Mouse (Mus musculus): ENCODE results near the gene Vapb. TPM values are rescaled to one million over a fixed set of nuclear protein-coding genes. Genes with fewer than 3 reads are reported as not detected.

The Vapb gene
- polyA plus RNA-seq, 1 experiment from 2014 or later: 10.6 TPM

DNA sequence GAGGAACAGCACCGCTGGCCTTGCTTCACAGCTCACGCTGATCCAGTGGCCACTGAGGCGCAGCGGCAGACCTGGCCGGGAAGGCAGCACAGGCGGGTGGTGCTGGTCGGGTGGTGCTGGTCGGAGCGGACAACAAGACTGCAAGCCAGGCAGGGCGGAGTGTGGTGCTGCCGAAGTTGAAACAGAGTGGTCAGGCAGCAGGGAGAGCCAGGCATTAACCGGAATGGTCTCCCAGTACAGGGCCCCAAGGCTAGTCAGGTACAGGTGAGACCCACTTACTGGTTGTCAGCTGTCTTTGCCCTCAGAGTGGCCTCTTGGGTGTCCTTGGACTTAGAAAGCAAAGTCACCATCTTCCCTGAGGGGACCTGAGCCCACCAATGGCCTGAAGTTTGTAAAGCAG is 56.7 kb downstream of the Vapb start:
- no peak for ATAC-seq (ENCODE audit: insufficient number of reproducible peaks, insufficient read depth, low FRiP score, low read depth)
- Histone ChIP-seq H3K9ac (ENCODE audit: low read length) (no peak overlapping the region), H3K27me3 (ENCODE audit: control insufficient read depth, insufficient read depth, low read length) (no peaks in the 10 kb centered on the region), H3K9me3 (ENCODE audit: control insufficient read depth, low read length) (no peaks in the 10 kb centered on the region), H3K4me2 (ENCODE audit: low read length) (no peak overlapping the region), H3K4me3 (ENCODE audit: control insufficient read depth in 1 of 2, insufficient read depth in 1 of 2, low read depth in 1 of 2, low read length in 2 of 2) (no peak overlapping the region), H3K36me3 (ENCODE audit: control insufficient read depth, insufficient read depth, low read length) (no peaks in the 10 kb centered on the region), H3K4me1 (ENCODE audit: control insufficient read depth in 2 of 2, insufficient read depth in 2 of 2, low read length in 2 of 2) (peaks cover 14% of the 10 kb centered on the region in 2 experiments), H3K27ac (replicated peaks in 1 of 2; ENCODE audit: control insufficient read depth in 1 of 2, insufficient read depth in 1 of 2, low read depth in 2 of 2, low read length in 2 of 2) (no peak overlapping the region)
- WGBS: 89% methylated on average over 12 of the region's 12 CpGs

DNA sequence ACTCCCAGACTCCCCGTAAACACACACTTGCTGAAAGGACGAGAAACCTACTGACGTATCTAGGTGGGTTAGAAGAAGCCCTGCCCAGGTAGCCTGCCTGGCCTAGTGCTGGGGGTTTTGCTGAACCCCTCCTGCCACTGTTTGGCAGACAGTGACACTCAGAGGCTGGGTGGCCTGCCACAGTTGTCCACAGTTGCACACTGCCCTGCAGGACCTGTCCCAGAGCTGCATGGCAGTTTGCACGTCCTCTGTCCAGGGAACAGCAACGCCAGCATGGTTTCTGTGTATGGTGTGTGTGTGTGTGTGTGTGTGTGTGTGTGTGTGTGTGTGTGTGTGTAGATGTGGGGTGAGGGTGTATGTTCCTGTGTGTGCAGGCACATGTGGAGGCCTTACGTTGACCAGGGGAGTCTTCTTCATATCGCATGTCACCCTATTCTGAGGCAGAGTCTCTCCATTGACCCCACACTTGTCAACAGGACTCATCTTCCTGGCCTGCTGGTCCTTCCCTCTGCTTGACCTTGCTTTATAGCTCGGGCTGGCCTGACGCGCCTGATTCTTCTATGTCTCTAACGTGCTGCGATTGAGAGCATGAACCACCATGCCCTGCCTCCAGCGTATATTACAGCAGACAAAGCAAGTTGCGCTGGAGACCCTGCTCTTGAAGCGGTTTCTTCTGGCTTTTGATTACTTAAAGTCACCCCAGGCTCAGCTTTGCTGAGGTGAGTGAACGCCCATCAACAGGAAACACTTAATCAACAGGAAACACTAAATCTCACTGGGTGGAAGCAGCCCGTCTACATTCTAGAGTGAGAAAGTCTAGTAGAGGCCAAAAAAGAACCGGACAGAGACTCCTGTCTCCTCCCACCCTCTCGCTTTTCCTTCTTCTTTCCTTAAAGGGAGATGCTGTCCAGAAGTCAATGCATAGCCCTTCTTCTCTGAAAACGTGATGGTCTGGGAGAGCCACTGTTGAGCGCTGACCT is 57.5 kb downstream of the Vapb start:
- no peaks in the 10 kb centered on the region for H3K36me3 ChIP-seq (ENCODE audit: control insufficient read depth, insufficient read depth, low read length)
- ATAC-seq (ENCODE audit: insufficient number of reproducible peaks, insufficient read depth, low FRiP score, low read depth): no peak
- H3K27me3 ChIP-seq (ENCODE audit: control insufficient read depth, insufficient read depth, low read length): no peaks in the 10 kb centered on the region
- H3K4me1 ChIP-seq (ENCODE audit: control insufficient read depth in 2 of 2, insufficient read depth in 2 of 2, low read length in 2 of 2): peaks cover 9 to 11% of the 10 kb centered on the region in 2 experiments
- H3K9me3 ChIP-seq (ENCODE audit: control insufficient read depth, low read length): no peaks in the 10 kb centered on the region
- no peak overlapping the region for H3K9ac ChIP-seq (ENCODE audit: low read length)
- H3K4me3 ChIP-seq (ENCODE audit: control insufficient read depth in 1 of 2, insufficient read depth in 1 of 2, low read depth in 1 of 2, low read length in 2 of 2): no peak overlapping the region
- H3K27ac ChIP-seq (replicated peaks in 1 of 2; ENCODE audit: control insufficient read depth in 1 of 2, insufficient read depth in 1 of 2, low read depth in 2 of 2, low read length in 2 of 2): no peak overlapping the region
- WGBS: 64% methylated on average over 21 of the region's 21 CpGs
- H3K4me2 ChIP-seq (ENCODE audit: low read length): no peak overlapping the region

DNA sequence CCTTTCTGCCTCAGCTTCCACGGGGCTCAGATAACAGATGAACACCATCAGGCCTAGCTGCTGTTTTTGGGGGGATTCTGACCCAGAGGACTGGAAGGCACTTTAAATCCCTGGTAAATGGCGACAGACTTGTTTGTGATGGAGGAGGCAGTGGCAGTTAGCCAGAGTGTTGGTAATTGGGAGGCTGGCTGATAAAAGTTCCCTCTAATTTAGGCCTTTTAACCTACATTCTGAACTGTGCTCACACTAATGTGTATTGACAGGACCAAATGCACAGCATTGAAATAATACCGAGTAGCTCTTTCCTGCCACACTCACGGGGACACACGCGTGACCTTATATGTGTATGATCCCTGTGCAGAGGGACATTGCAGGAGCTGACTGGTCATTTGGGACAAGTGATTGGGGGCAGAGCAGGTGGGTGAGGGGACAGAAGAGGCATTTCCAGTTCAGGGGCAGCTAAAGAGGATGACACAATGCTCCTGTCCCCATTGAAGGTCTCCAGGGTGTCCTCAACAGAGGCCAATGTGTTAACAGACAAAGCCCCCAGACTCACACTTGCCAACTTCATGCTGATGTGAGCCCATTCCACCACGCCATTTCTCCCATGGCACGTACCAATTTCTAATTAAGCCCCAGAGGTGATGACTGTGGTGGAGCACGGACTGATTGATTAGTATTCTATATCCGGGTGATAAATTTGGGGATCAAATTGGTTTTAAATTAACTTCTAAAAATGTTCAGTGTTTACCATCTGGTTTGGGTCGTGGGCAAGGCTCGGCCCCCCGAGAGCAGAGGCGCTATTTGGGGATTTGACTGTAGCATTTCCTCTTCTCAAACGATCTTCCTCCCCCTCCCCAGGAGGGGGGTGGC is 58.7 kb downstream of the Vapb start:
- 76% methylated on average over 15 of the region's 15 CpGs for WGBS

DNA sequence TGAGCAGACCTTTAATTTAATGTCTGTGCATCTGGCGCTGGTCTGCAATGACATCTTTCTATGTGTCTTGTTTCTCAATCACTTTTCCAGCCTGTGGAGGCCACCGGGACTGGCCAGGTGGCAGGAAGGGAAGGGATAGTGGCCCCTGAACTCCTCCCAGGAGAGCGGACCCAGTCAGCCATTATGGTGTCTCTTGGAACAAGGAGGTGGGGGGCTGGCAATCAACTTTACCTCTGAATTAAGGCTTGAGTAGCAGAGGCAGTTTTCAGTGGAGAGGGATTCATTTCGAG is 59.3 kb downstream of the Vapb start:
- no peak overlapping the region for H3K4me2 ChIP-seq (ENCODE audit: low read length)
- WGBS: 79% methylated on average over 4 of the region's 4 CpGs

More for the DNA sequence above, 58.7 kb downstream of the Vapb start:
- Histone ChIP-seq H3K4me2 (ENCODE audit: low read length) (no peak overlapping the region), H3K27me3 (ENCODE audit: control insufficient read depth, insufficient read depth, low read length) (no peaks in the 10 kb centered on the region), H3K4me3 (ENCODE audit: control insufficient read depth in 1 of 2, insufficient read depth in 1 of 2, low read depth in 1 of 2, low read length in 2 of 2) (no peak overlapping the region), H3K9ac (ENCODE audit: low read length) (no peak overlapping the region), H3K9me3 (ENCODE audit: control insufficient read depth, low read length) (no peaks in the 10 kb centered on the region), H3K4me1 (ENCODE audit: control insufficient read depth in 2 of 2, insufficient read depth in 2 of 2, low read length in 2 of 2) (peaks cover 0 to under 1% of the 10 kb centered on the region in 2 experiments; a peak in 2 of 4 replicates), H3K27ac (replicated peaks in 1 of 2; ENCODE audit: control insufficient read depth in 1 of 2, insufficient read depth in 1 of 2, low read depth in 2 of 2, low read length in 2 of 2) (no peak overlapping the region), H3K36me3 (ENCODE audit: control insufficient read depth, insufficient read depth, low read length) (no peaks in the 10 kb centered on the region)
- ATAC-seq (ENCODE audit: insufficient number of reproducible peaks, insufficient read depth, low FRiP score, low read depth): no peak

DNA sequence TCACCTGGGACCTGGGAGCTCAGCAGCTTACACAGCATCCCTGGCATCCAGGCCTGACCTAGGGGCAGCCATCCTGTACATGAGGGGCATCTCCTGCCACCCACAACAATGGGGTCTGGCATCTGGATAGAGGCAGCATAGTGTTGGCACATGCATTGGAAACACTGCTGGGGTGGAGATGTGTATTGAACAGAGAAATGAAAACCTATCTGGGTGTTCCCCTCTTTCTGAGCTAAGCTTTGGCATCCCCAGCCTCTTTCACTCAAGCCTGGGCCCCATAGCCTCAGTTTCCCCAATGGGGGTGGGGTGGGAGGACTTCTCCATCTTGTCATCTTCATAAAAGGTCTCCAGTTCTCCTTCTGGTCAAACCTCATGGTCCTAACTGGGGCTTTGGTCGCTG is 62.2 kb downstream of the Vapb start:
- no peak overlapping the region for H3K4me3 ChIP-seq (ENCODE audit: control insufficient read depth in 1 of 2, insufficient read depth in 1 of 2, low read depth in 1 of 2, low read length in 2 of 2)
- no peaks in the 10 kb centered on the region for H3K27me3 ChIP-seq (ENCODE audit: control insufficient read depth, insufficient read depth, low read length)
- H3K36me3 ChIP-seq (ENCODE audit: control insufficient read depth, insufficient read depth, low read length): no peaks in the 10 kb centered on the region
- no peak overlapping the region for H3K9ac ChIP-seq (ENCODE audit: low read length)
- no peak overlapping the region for H3K4me2 ChIP-seq (ENCODE audit: low read length)
- 81% methylated on average over 1 of the region's 1 CpGs for WGBS
- H3K9me3 ChIP-seq (ENCODE audit: control insufficient read depth, low read length): no peaks in the 10 kb centered on the region
- ATAC-seq (ENCODE audit: insufficient number of reproducible peaks, insufficient read depth, low FRiP score, low read depth): no peak
- H3K4me1 ChIP-seq (ENCODE audit: control insufficient read depth in 2 of 2, insufficient read depth in 2 of 2, low read length in 2 of 2): no peaks in the 10 kb centered on the region; a peak in 2 of 4 replicates
- H3K27ac ChIP-seq (replicated peaks in 1 of 2; ENCODE audit: control insufficient read depth in 1 of 2, insufficient read depth in 1 of 2, low read depth in 2 of 2, low read length in 2 of 2): no peak overlapping the region

More for the DNA sequence above, 59.3 kb downstream of the Vapb start:
- no peaks in the 10 kb centered on the region for H3K27me3 ChIP-seq (ENCODE audit: control insufficient read depth, insufficient read depth, low read length)
- no peaks in the 10 kb centered on the region for H3K9me3 ChIP-seq (ENCODE audit: control insufficient read depth, low read length)
- no peak overlapping the region for H3K27ac ChIP-seq (replicated peaks in 1 of 2; ENCODE audit: control insufficient read depth in 1 of 2, insufficient read depth in 1 of 2, low read depth in 2 of 2, low read length in 2 of 2)
- no peaks in the 10 kb centered on the region for H3K36me3 ChIP-seq (ENCODE audit: control insufficient read depth, insufficient read depth, low read length)
- ATAC-seq (ENCODE audit: insufficient number of reproducible peaks, insufficient read depth, low FRiP score, low read depth): no peak
- H3K4me3 ChIP-seq (ENCODE audit: control insufficient read depth in 1 of 2, insufficient read depth in 1 of 2, low read depth in 1 of 2, low read length in 2 of 2): no peak overlapping the region
- no peaks in the 10 kb centered on the region; a peak in 2 of 4 replicates for H3K4me1 ChIP-seq (ENCODE audit: control insufficient read depth in 2 of 2, insufficient read depth in 2 of 2, low read length in 2 of 2)
- no peak overlapping the region for H3K9ac ChIP-seq (ENCODE audit: low read length)

DNA sequence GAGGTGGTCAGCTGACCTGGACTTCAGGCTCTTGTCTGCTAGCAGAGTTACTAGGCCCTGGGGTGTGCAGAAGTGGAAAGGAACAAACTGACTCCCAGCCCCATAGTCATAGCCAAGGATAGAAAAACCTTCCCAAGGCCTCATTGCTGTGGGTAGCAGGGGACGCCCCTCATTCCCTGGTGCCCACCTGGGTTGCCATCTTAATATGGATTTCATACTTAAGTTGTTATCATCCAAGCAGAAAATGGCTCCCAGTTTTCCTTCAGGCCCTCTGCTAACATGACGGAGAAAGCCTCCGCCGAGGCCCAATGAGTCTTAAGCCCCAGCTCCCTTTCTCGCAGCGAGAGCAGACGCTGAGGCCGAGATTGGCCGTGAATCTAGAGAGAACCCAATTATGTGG is 63.3 kb downstream of the Vapb start:
- H3K36me3 ChIP-seq (ENCODE audit: control insufficient read depth, insufficient read depth, low read length): no peaks in the 10 kb centered on the region
- 89% methylated on average over 9 of the region's 9 CpGs for WGBS
- H3K4me3 ChIP-seq (ENCODE audit: control insufficient read depth in 1 of 2, insufficient read depth in 1 of 2, low read depth in 1 of 2, low read length in 2 of 2): no peak overlapping the region
- H3K27ac ChIP-seq (replicated peaks in 1 of 2; ENCODE audit: control insufficient read depth in 1 of 2, insufficient read depth in 1 of 2, low read depth in 2 of 2, low read length in 2 of 2): no peak overlapping the region
- H3K27me3 ChIP-seq (ENCODE audit: control insufficient read depth, insufficient read depth, low read length): no peaks in the 10 kb centered on the region
- ATAC-seq (ENCODE audit: insufficient number of reproducible peaks, insufficient read depth, low FRiP score, low read depth): no peak
- H3K4me1 ChIP-seq (ENCODE audit: control insufficient read depth in 2 of 2, insufficient read depth in 2 of 2, low read length in 2 of 2): no peaks in the 10 kb centered on the region
- no peak overlapping the region for H3K4me2 ChIP-seq (ENCODE audit: low read length)
- no peaks in the 10 kb centered on the region for H3K9me3 ChIP-seq (ENCODE audit: control insufficient read depth, low read length)
- H3K9ac ChIP-seq (ENCODE audit: low read length): no peak overlapping the region

DNA sequence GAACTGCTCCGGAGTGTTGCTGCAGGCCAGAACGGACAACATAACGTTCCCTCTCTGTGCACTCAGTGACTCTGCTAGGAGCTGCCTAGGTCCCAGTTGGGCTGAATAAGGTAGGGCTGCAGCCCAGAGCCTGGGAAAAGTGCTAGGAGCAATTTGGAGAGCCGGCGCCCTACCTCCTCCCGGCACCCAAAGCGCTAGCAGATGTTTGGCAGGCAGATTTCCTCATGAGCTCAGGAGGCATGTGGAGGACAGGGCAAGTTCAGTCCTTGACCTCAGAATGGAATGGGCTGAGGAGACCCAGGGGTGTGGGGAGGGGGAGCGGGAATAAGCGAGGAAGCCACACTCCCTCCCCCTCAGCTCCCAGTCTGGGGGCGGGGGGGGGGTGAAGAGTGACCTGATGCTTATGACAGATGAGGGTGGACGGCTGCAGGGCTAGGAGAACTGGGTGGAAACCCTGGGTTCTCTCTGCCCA is 64.1 kb downstream of the Vapb start:
- H3K27ac ChIP-seq (replicated peaks in 1 of 2; ENCODE audit: control insufficient read depth in 1 of 2, insufficient read depth in 1 of 2, low read depth in 2 of 2, low read length in 2 of 2): no peak overlapping the region
- no peaks in the 10 kb centered on the region for H3K9me3 ChIP-seq (ENCODE audit: control insufficient read depth, low read length)
- H3K4me3 ChIP-seq (ENCODE audit: control insufficient read depth in 1 of 2, insufficient read depth in 1 of 2, low read depth in 1 of 2, low read length in 2 of 2): no peak overlapping the region
- H3K36me3 ChIP-seq (ENCODE audit: control insufficient read depth, insufficient read depth, low read length): no peaks in the 10 kb centered on the region
- peak; percentile 23; the same call in 1 of the 2 replicates for ATAC-seq (ENCODE audit: insufficient number of reproducible peaks, insufficient read depth, low FRiP score, low read depth)
- 36% methylated on average over 11 of the region's 11 CpGs for WGBS
- peaks cover 0 to 1% of the 10 kb centered on the region in 2 experiments; a peak in 2 of 4 replicates for H3K4me1 ChIP-seq (ENCODE audit: control insufficient read depth in 2 of 2, insufficient read depth in 2 of 2, low read length in 2 of 2)
- H3K4me2 ChIP-seq (ENCODE audit: low read length): no peak overlapping the region
- no peaks in the 10 kb centered on the region for H3K27me3 ChIP-seq (ENCODE audit: control insufficient read depth, insufficient read depth, low read length)
- no peak overlapping the region for H3K9ac ChIP-seq (ENCODE audit: low read length)
